10 mouse cellular contexts compared by ENCODE assay signal in genomic region chr11:68286142-68286808, GRCm38 (mm10).
DNase-seq lines count a peak whose midpoint lies in the region; ATAC-seq and TF ChIP-seq lines count a peak whose summit lies in the region.
"Had no signal": no experiment of that assay in that cellular context is flagged by ENCODE, and none has a peak within 500 bp of the region (broad histone marks: within the 10 kb centered on the region; RNA-seq: fewer than 3 reads in every experiment).

No protein-coding gene starts in this region.

- ATAC-seq in midbrain, embryonic 12.5 days (ENCODE audit: low FRiP score, low read depth), result no peak
- ATAC-seq in midbrain, postnatal 0 days (ENCODE audit: low FRiP score), result no peak
- peak; percentile 51; the same call in 1 of the 2 replicates for ATAC-seq in stomach, embryonic 15.5 days (ENCODE audit: insufficient read depth, low FRiP score, low read depth)

- peaks cover 36% of the 10 kb centered on the region for H3K27me3 ChIP-seq in midbrain, embryonic 12.5 days
- no peaks in the 10 kb centered on the region for H3K27me3 ChIP-seq in midbrain, postnatal 0 days (ENCODE audit: insufficient read depth, low read length)
- no peaks in the 10 kb centered on the region for H3K27me3 ChIP-seq in stomach, embryonic 15.5 days (replicated peaks)

- TF ChIP-seq CTCF in midbrain, postnatal 0 days (IDR thresholded peaks at IDR 0.05), result no peak

- H3K9ac ChIP-seq in midbrain, embryonic 12.5 days (replicated peaks), result no peak overlapping the region
- H3K9ac ChIP-seq in midbrain, postnatal 0 days (replicated peaks; ENCODE audit: low read length, poor library complexity, severe bottlenecking), result no peak overlapping the region
- no peak overlapping the region for H3K9ac ChIP-seq in stomach, embryonic 15.5 days
- H3K9ac ChIP-seq: limb, embryonic 13.5 days had no signal

- no peaks in the 10 kb centered on the region for H3K36me3 ChIP-seq in midbrain, embryonic 12.5 days
- H3K36me3 ChIP-seq in midbrain, postnatal 0 days (ENCODE audit: insufficient read depth, low read length), result no peaks in the 10 kb centered on the region
- no peaks in the 10 kb centered on the region for H3K36me3 ChIP-seq in stomach, embryonic 15.5 days
- H3K36me3 ChIP-seq: limb, embryonic 13.5 days had no signal

- no peak overlapping the region for H3K4me3 ChIP-seq in midbrain, embryonic 12.5 days
- no peak overlapping the region for H3K4me3 ChIP-seq in midbrain, postnatal 0 days (ENCODE audit: low read depth, low read length)
- H3K4me3 ChIP-seq in stomach, embryonic 15.5 days (replicated peaks), result no peak overlapping the region
- H3K4me3 ChIP-seq: erythroblast, embryonic 14.5 days; limb, embryonic 13.5 days had no signal

- peak; percentile 15 to 56 for DNase-seq in adrenal gland, adult (ENCODE audit: inconsistent age in 2 of 2, low spot score in 1 of 2)
- DNase-seq in adrenal gland, postnatal 25 days, result no peak
- DNase-seq in midbrain, postnatal 0 days (ENCODE audit: low spot score), result no peak
- peak; percentile 40 to 51 for DNase-seq in heart, postnatal 36 days
- DNase-seq in frontal cortex, postnatal 36 days (ENCODE audit: low spot score in 2 of 2), result no peak
- DNase-seq in layer of hippocampus, adult 18-20 months (ENCODE audit: low spot score in 2 of 2), result no peak

- H3K4me1 ChIP-seq in midbrain, embryonic 12.5 days, result peaks cover 22% of the 10 kb centered on the region
- H3K4me1 ChIP-seq in midbrain, postnatal 0 days (ENCODE audit: insufficient read depth, low read length), result no peaks in the 10 kb centered on the region; the same call in 1 of the 2 replicates
- peaks cover 14% of the 10 kb centered on the region for H3K4me1 ChIP-seq in stomach, embryonic 15.5 days

- peak overlapping the region; percentile 39 for H3K27ac ChIP-seq in midbrain, embryonic 12.5 days (replicated peaks)
- H3K27ac ChIP-seq in midbrain, postnatal 0 days (ENCODE audit: low read depth, low read length), result no peak overlapping the region
- H3K27ac ChIP-seq in stomach, embryonic 15.5 days, result peak overlapping the region; percentile 80
- H3K27ac ChIP-seq: limb, embryonic 13.5 days had no signal

- intact Hi-C loops in heart, postnatal 36 days (cut with DNase I), result no loop called here

- 38% methylated on average over 10 of the region's 10 CpGs for WGBS in midbrain, embryonic 12.5 days
- WGBS in midbrain, postnatal 0 days, result 64% methylated on average over 10 of the region's 10 CpGs
- WGBS in stomach, embryonic 15.5 days, result 32% methylated on average over 10 of the region's 10 CpGs

- no peak overlapping the region for H3K4me2 ChIP-seq in midbrain, embryonic 12.5 days (replicated peaks)
- H3K4me2 ChIP-seq in midbrain, postnatal 0 days (ENCODE audit: low read depth, low read length, poor library complexity, severe bottlenecking), result no peak overlapping the region
- H3K4me2 ChIP-seq in stomach, embryonic 15.5 days, result no peak overlapping the region
- H3K4me2 ChIP-seq: limb, embryonic 13.5 days had no signal

- no peaks in the 10 kb centered on the region for H3K9me3 ChIP-seq in midbrain, embryonic 12.5 days
- H3K9me3 ChIP-seq in midbrain, postnatal 0 days (ENCODE audit: low read length), result no peaks in the 10 kb centered on the region
- H3K9me3 ChIP-seq in stomach, embryonic 15.5 days, result no peaks in the 10 kb centered on the region
- H3K9me3 ChIP-seq: limb, embryonic 13.5 days had no signal

Comparison
In these comparisons a context has a peak if more than half of its experiments do, and no peak if none do; other contexts are left out.
1. DNase-seq: peak in adrenal gland, adult (2 of 2) and heart, postnatal 36 days (2 of 2); none in adrenal gland, postnatal 25 days (single experiment), midbrain, postnatal 0 days (single experiment), frontal cortex, postnatal 36 days (0 of 2) and layer of hippocampus, adult 18-20 months (0 of 2).